Mouse (Mus musculus) embryonic facial prominence, embryonic 15.5 days (tissue): ENCODE measurements around the gene Cdh4. TPM values are rescaled to one million over a fixed set of nuclear protein-coding genes. Genes with fewer than 3 reads are reported as not detected.

Source experiments
- ATAC-seq: fragments of 200-750 bp; cut with Nextera tagmentation; 2 replicates; pipeline ENCODE4 v1.8.0; 2017; ENCODE audit warnings: low read depth, moderate TSS enrichment; ENCODE audit not compliant: insufficient number of reproducible peaks, low FRiP score, low TSS enrichment
- H3K27ac ChIP-seq: fragments of 300-500 bp; sonication (generic); replicated peaks from 2 replicates; pipeline ENCODE4 v1.5.1; 2015; ENCODE audit warnings: mild to moderate bottlenecking, inconsistent platforms
- H3K27me3 ChIP-seq: fragments of 300-500 bp; sonication (generic); 2 replicates; pipeline ENCODE4 v1.6.1; 2015; ENCODE audit warnings: inconsistent platforms
- H3K36me3 ChIP-seq: fragments of 300-500 bp; sonication (generic); 2 replicates; pipeline ENCODE4 v1.6.1; 2015; ENCODE audit warnings: mild to moderate bottlenecking, inconsistent platforms
- H3K4me1 ChIP-seq: fragments of 300-500 bp; sonication (generic); 2 replicates; pipeline ENCODE4 v1.6.1; 2015; ENCODE audit warnings: inconsistent platforms
- H3K4me2 ChIP-seq: fragments of 300-500 bp; sonication (generic); replicated peaks from 2 replicates; pipeline ENCODE4 v1.6.1; 2015; ENCODE audit warnings: mild to moderate bottlenecking, inconsistent platforms
- H3K4me3 ChIP-seq: fragments of 300-500 bp; sonication (generic); replicated peaks from 2 replicates; pipeline ENCODE4 v1.5.1; 2015; ENCODE audit warnings: mild to moderate bottlenecking, inconsistent platforms
- H3K9ac ChIP-seq: fragments of 300-500 bp; sonication (generic); 2 replicates; pipeline ENCODE4 v1.6.1; 2015; ENCODE audit warnings: inconsistent platforms
- H3K9me3 ChIP-seq: fragments of 300-500 bp; sonication (generic); replicated peaks from 2 replicates; pipeline ENCODE4 v1.6.1; 2016; ENCODE audit warnings: inconsistent platforms
- WGBS: fragments of 180-500 bp; shearing (Covaris S2); methylation state at CpG from one replicate; pipeline ENCODE4 v1.1.7; 2015; 5-methylcytosine and 5-hydroxymethylcytosine counted together
- polyA plus RNA-seq: library from polyadenylated mRNA; unstranded; fragments of >200 nt; fragmentation: Nextera tagmentation; extraction: Ambion mirVana; gene quantifications from 2 replicates; pipeline ENCODE4 v1.2.1, GENCODE M21; 2015

The Cdh4 gene
- polyA plus RNA-seq, 1 experiment from 2014 or later, result 10.8 TPM

- no peak overlapping the region for H3K4me2 ChIP-seq
- H3K4me3 ChIP-seq, result no peak overlapping the region
- H3K27ac ChIP-seq, result no peak overlapping the region
Observed at GRCm38 (mm10) chr2:179792426-179793133, 350.3 kb downstream of the Cdh4 start.

GRCm38 (mm10) chr2:179794354-179794753 is 352.1 kb downstream of the Cdh4 start:
- 52% methylated on average over 1 of the region's 1 CpGs for WGBS
- Histone ChIP-seq H3K4me2 (no peak overlapping the region), H3K27ac (no peak overlapping the region), H3K36me3 (no peaks in the 10 kb centered on the region), H3K9me3 (no peaks in the 10 kb centered on the region), H3K9ac (no peak overlapping the region), H3K4me1 (peaks cover 12% of the 10 kb centered on the region), H3K4me3 (no peak overlapping the region), H3K27me3 (peaks cover 6% of the 10 kb centered on the region)
- ATAC-seq, result no peak

More at GRCm38 (mm10) chr2:179792426-179793133, 350.3 kb downstream of the Cdh4 start:
- Histone ChIP-seq H3K4me1 (peaks cover 12% of the 10 kb centered on the region), H3K9me3 (no peaks in the 10 kb centered on the region), H3K36me3 (no peaks in the 10 kb centered on the region), H3K27me3 (no peaks in the 10 kb centered on the region; the same call in 1 of the 2 replicates), H3K9ac (no peak overlapping the region)
- WGBS, result 28% methylated on average over 13 of the region's 13 CpGs
- ATAC-seq, result no peak

GRCm38 (mm10) chr2:179795452-179795851 is 353.2 kb downstream of the Cdh4 start:
- Histone ChIP-seq H3K4me2 (no peak overlapping the region), H3K4me3 (no peak overlapping the region), H3K27ac (no peak overlapping the region), H3K36me3 (no peaks in the 10 kb centered on the region), H3K9ac (no peak overlapping the region), H3K4me1 (peaks cover 20% of the 10 kb centered on the region), H3K27me3 (peaks cover 6% of the 10 kb centered on the region), H3K9me3 (no peaks in the 10 kb centered on the region)
- 69% methylated on average over 12 of the region's 12 CpGs for WGBS
- no peak for ATAC-seq

DNA sequence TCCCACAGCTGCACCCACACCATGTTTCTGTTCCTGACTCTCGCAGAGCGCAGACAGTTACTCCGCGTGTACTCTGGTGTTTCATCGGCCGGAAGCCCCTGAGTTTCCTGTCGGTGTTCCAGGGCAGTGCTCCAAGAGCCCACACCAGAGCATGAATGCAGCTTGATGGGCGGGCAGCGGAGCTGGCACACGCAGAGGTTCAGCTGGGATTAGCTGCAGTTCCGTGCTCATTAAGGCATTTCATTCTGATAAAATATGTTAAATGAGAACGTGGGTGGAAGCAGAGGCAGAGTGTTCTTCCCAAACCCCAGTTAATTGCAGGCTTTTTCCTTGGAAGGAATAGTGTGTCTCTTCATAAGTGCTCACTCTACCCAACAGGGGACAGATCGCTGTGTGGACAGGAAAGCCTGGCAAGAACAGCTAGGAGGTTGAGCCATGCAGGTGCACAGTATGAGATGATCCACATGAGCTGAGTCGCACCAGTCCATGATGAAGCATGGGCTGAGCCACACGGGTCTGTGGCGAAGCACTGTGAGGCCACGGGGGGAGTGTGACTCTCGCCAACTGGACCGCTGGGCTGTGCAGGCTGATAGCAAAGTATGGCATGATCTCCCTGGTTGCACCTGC is 357.8 kb downstream of the Cdh4 start:
- no peaks in the 10 kb centered on the region for H3K9me3 ChIP-seq
- no peak for ATAC-seq
- no peak overlapping the region for H3K4me3 ChIP-seq
- no peak overlapping the region for H3K4me2 ChIP-seq
- no peaks in the 10 kb centered on the region for H3K36me3 ChIP-seq
- H3K27me3 ChIP-seq, result peaks cover 6% of the 10 kb centered on the region; the same call in 1 of the 2 replicates
- H3K4me1 ChIP-seq, result peaks cover 16% of the 10 kb centered on the region; the same call in 1 of the 2 replicates
- H3K27ac ChIP-seq, result no peak overlapping the region
- 65% methylated on average over 19 of the region's 19 CpGs for WGBS
- H3K9ac ChIP-seq, result no peak overlapping the region

- Histone ChIP-seq H3K4me1 (peaks cover 16% of the 10 kb centered on the region; the same call in 1 of the 2 replicates), H3K36me3 (no peaks in the 10 kb centered on the region), H3K4me3 (no peak overlapping the region), H3K27ac (no peak overlapping the region), H3K9me3 (no peaks in the 10 kb centered on the region), H3K9ac (no peak overlapping the region), H3K27me3 (peaks cover 10% of the 10 kb centered on the region; the same call in 1 of the 2 replicates), H3K4me2 (no peak overlapping the region)
- 32% methylated on average over 7 of the region's 7 CpGs for WGBS
- no peak for ATAC-seq
Observed at GRCm38 (mm10) chr2:179801042-179801441, 358.8 kb downstream of the Cdh4 start.

- H3K27ac ChIP-seq, result no peak overlapping the region
- peaks cover 16% of the 10 kb centered on the region; the same call in 1 of the 2 replicates for H3K4me1 ChIP-seq
- H3K9ac ChIP-seq, result no peak overlapping the region
- H3K4me2 ChIP-seq, result no peak overlapping the region
- no peaks in the 10 kb centered on the region for H3K9me3 ChIP-seq
- H3K36me3 ChIP-seq, result no peaks in the 10 kb centered on the region
- H3K27me3 ChIP-seq, result peaks cover 10% of the 10 kb centered on the region; the same call in 1 of the 2 replicates
- 90% methylated on average over 1 of the region's 1 CpGs for WGBS
- H3K4me3 ChIP-seq, result no peak overlapping the region
- no peak for ATAC-seq
Observed at GRCm38 (mm10) chr2:179802411-179802810, 360.2 kb downstream of the Cdh4 start.

DNA sequence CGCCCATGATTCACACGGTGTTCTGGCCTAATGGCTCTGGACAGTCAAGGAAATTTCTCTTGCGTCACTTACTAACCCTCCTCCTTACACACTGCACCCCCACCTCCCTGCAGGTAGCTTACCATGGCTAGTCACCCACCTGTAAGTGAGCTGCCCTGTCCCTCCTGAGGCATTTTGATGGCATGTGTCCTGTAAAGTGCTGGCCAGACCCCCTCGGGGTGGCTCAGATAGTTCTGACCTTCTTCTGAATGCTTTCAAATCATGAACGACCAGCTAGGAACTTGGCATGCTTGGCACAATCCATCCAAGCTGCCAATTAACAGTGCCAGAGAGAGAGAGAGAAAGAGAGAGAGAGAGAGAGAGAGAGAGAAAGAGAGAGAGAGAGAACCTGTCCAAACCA is 368.9 kb downstream of the Cdh4 start:
- no peaks in the 10 kb centered on the region for H3K36me3 ChIP-seq
- H3K4me1 ChIP-seq, result no peaks in the 10 kb centered on the region
- 87% methylated on average over 5 of the region's 5 CpGs for WGBS
- no peaks in the 10 kb centered on the region for H3K9me3 ChIP-seq
- no peak overlapping the region for H3K27ac ChIP-seq
- H3K27me3 ChIP-seq, result no peaks in the 10 kb centered on the region
- H3K9ac ChIP-seq, result no peak overlapping the region
- H3K4me3 ChIP-seq, result no peak overlapping the region
- no peak; the same call in 1 of the 2 replicates for ATAC-seq
- no peak overlapping the region for H3K4me2 ChIP-seq

DNA sequence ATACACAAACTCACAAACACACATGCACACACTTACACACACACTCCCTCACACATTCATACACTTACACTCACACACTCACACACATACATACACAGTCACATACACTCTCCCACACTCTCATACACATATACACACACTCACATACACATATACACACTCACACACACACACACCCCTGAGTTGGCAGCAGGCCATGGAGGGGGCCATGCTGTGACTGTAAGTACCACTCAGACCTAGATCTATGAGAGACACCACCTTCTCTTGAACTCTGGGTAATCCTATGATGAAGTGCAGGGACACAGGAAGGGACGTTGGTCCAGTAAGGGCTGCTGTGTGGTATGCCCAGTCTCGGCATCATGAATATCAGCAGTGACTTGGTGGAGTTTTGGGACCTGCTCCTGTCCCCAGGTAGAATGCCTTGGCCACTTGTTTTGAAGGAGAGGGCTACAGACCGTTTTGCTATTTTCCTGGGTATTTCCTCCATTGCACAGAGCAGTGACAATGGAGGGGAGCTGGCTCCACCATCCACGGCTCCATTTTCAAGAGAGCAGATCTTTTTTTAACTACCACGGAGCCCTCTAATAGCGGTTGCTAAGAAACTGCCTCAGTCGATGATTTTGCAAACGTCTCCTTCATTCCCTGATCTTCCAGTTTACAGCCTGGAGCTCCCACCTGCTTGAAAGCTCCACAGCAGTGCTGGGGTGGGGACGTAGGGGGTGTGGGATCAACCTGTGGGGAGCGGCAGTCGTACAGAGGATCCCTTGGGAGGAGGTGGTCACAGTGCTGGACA is 371.0 kb downstream of the Cdh4 start:
- H3K4me3 ChIP-seq, result no peak overlapping the region
- no peak overlapping the region for H3K9ac ChIP-seq
- no peak overlapping the region for H3K4me2 ChIP-seq
- WGBS, result 64% methylated on average over 11 of the region's 11 CpGs
- no peak for ATAC-seq
- H3K4me1 ChIP-seq, result no peaks in the 10 kb centered on the region
- no peaks in the 10 kb centered on the region for H3K36me3 ChIP-seq
- H3K27ac ChIP-seq, result no peak overlapping the region
- no peaks in the 10 kb centered on the region for H3K9me3 ChIP-seq
- no peaks in the 10 kb centered on the region for H3K27me3 ChIP-seq

- Histone ChIP-seq H3K36me3 (no peaks in the 10 kb centered on the region), H3K9ac (no peak overlapping the region), H3K9me3 (no peaks in the 10 kb centered on the region), H3K27me3 (peaks cover 13% of the 10 kb centered on the region; the same call in 1 of the 2 replicates), H3K4me2 (no peak overlapping the region), H3K27ac (no peak overlapping the region), H3K4me3 (no peak overlapping the region), H3K4me1 (no peaks in the 10 kb centered on the region)
- ATAC-seq, result no peak
- 30% methylated on average over 18 of the region's 18 CpGs for WGBS
Observed at GRCm38 (mm10) chr2:179824776-179825326, 382.6 kb downstream of the Cdh4 start.

DNA sequence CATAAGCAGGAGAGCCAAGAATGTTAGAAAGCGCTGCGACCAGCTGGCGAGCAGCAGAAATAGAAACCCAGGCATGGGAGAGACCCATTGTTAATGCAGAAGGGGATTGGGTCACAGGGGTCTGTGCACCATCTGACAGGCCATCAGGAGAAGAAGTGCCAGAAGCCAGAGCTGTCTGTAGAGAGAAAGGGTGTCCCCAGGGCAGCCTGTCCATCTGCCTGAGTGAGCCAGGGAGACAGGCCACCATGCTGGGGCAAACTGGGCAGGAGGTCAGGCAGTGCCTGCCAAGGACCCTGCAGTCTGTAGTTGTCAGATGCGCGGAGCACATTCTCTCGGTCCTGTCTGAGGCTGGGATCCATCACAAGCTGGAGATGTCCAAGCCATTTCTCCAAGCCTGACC is 386.7 kb downstream of the Cdh4 start:
- Histone ChIP-seq H3K4me3 (no peak overlapping the region), H3K9me3 (no peaks in the 10 kb centered on the region), H3K9ac (no peak overlapping the region), H3K36me3 (no peaks in the 10 kb centered on the region), H3K27me3 (peaks cover 4% of the 10 kb centered on the region; the same call in 1 of the 2 replicates), H3K27ac (no peak overlapping the region), H3K4me1 (no peaks in the 10 kb centered on the region), H3K4me2 (no peak overlapping the region)
- 81% methylated on average over 6 of the region's 6 CpGs for WGBS
- no peak for ATAC-seq

GRCm38 (mm10) chr2:179829972-179830371 is 387.7 kb downstream of the Cdh4 start:
- ATAC-seq, result no peak
- no peak overlapping the region for H3K9ac ChIP-seq
- no peak overlapping the region for H3K4me3 ChIP-seq
- peaks cover 4% of the 10 kb centered on the region; the same call in 1 of the 2 replicates for H3K27me3 ChIP-seq
- H3K4me1 ChIP-seq, result no peaks in the 10 kb centered on the region
- H3K4me2 ChIP-seq, result no peak overlapping the region
- no peaks in the 10 kb centered on the region for H3K9me3 ChIP-seq
- H3K36me3 ChIP-seq, result no peaks in the 10 kb centered on the region
- no peak overlapping the region for H3K27ac ChIP-seq
- 26% methylated on average over 6 of the region's 6 CpGs for WGBS
